Mouse (Mus musculus): Measurements from ENCODE around the gene Noct.

Gene Noct

DNA sequence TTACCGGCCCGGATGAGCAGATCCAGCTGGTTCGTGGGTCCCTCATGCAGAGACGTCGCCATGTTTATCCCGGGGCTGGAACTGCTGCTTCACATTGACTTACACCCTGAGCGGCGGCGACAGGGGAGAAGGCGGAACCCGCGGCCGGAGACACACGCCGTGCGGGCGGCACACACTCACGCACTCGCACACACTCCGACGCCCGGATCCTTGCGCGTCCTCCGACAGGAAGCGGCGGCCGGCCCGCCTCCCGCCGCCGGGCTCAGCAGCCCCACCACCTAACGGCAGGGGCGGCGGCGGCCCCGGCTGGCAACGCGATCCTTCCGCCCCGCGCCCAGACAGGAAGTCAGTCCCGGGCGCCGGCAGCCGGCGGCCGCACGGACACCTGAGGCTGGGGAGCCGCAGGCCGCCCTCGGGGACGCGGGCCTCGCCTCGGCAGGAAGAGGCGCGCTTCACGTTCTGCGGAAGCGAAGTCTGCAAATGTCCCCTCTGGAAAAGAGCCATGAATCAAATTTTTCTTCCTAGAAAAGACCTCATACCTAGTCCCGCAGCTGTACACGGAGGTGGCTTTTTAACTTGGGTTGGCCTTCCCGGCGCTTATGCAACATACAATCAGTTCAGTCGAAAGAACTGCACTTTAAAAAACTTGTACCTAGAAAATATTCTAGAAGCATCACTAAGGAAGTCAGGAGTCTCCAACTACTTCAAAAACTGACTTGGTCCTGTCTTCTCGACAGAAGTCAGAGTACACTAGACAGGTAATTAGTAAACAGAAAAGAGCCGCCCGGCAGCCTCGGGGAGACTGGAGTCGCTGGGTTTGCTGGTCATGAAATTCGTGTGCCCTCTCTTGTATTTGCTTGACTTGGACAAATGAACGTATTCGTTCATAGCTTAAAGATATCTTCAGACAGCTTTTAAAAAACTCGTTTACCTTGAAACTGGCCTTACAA, 53.2 kb downstream of the Noct start:
- DNase-seq, result peak; percentile 88

DNA sequence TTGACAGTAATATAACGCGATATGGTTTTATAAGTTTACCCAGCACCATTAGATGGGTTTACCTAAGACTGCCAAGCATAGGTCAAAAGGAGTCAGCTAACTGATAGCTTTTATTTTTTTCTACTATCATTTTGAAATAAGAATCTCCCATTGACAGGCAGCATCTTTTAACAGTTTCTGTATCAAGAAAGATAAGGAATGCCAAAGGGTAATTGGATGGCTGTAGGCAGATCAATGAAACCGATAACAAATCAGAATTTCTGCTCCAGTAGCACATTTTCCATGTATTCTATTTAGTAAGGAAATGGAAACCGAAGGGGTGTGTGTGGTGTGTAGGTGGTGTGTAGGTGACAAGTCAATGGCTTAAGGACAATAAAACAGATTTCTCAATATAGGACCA, 54.2 kb downstream of the Noct start:
- no peak for DNase-seq

DNA sequence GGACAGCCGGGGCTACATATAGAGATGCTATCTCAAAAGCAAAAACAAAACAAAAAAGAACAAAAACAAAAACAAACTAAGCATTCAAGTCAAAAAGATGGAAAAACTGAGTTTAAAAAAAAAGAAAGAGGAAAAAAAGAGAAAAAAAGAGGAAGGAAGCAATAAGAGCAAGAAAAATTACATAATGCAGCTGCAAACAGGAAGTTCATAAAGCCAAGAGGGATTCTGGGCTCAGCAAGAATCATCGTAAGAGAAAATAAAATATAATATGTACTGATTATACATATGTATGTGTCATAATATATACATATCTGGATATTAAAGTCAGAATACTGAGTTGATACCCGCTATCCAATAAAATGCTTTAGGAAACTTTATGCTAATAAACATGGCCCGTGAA, 57.5 kb downstream of the Noct start:
- DNase-seq, result no peak

DNA sequence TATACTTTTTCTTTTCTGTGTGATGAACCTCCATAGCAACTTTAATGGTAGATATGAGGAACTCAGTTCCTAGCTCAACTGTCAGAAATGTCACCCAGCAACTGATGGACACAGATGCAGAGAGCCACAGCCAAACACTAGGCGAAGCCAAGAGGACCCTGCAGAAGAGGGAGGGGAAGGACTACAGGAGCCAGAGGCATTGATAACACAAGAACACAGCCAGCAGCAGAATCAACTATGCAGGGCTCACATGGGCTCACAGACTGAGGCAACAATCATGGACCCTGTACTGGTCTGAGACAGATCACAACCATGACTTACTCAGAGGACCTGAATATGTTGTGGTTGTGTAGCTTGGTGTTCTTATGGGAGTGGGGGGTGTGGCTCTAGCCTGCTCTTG, 60.1 kb downstream of the Noct start:
- DNase-seq, result no peak

DNA sequence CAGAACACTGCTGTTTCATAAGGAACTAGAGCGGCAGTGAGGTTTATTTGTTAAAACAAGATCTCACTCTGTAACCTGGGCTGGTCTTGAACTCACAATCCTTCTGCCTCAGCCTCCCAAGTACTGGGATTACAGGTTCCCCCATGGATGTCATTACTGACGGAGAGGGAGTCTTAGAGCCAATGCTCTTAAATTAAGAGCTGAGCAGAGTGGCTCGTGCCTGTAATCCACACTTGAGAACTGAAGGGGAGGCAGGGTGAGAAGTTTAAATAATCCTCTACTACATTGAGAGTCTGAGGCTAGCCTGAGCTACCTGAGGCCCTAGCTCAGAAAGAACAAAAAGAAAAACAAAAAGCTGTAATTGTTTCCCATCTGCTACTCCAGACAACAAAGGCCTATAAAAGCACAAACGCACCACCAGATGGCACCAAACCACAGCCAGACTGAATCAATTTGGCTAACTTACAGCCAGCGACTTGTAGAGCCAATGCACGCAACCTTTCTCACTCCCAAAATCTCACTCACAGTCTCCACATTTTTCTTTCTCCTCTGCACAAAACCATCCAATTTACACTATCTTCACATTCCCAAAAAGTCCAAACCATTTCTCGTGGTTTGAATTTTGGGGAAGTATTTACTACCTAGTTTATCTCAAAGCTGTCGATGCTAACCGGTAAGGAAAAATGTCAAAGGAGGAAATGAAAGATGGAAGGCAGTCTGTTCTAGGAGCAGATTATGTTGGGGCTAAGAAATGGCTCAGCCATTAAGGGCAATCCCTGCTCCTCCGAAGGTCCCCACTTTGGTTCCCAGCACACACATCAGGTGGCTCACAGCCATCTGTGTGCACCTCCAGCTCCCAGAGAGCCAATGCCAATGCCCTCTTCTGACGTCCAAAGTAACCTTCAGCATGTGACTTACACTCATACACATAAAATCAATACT, 64.9 kb downstream of the Noct start:
- peak; percentile 94 for DNase-seq

DNA sequence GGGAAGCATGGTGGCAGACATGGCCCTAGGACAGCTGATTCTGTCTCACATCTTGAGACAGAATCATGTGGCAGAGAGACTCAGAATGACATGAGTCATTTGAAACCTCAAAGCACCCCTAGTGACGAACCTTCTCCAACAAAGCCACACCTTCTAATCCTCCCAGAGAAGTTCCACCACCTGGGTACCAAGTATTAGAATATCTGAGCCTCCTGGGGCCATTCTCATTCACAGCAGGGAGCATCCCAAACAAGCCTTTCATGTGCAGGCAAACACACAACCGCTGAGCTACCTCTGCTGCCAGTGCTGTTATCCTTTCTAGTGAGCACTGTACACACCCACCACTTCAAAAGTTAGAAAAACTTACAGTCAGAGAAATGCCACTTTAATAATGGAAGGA, 70.0 kb downstream of the Noct start:
- DNase-seq, result no peak

DNA sequence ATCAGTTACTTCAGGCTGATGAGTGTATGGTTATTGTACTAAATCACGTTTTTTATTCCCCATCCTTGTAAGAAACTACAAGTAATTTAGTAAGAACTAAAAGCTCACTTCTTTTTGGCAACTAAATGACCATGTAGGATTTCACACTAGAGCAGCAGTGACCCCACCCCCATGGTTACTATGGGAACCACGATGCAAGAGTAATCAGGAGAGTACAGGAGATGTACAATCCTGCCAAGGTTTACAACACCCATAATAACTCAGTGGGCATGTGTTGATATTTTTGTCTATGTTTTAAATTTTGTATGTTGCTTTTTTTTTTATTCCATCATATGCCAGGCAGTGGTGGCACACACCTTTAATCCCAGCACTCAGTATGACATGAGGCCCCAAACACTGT, 71.0 kb downstream of the Noct start:
- no peak for DNase-seq

DNA sequence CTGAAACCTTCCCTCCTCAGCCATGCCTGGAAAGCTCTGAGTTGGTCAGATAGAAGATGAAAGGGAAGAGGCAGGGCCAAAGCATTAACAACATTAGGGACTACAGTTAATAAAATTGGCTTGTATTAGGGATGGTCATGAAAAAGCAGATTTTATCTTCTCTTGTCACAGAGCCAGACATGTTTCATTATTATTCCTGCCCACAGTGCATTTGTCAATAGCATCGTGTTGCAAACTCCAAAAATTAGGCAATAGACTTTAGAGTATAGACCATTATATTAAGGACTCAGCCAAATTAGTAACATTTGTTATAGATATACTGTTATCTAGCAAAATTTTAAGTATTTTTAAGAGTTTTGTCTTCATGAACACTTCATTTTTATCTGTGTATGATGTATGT, 72.5 kb downstream of the Noct start:
- peak; percentile 14 for DNase-seq

Data from lung, postnatal 36 days (tissue).